In the genomic region with DNA sequence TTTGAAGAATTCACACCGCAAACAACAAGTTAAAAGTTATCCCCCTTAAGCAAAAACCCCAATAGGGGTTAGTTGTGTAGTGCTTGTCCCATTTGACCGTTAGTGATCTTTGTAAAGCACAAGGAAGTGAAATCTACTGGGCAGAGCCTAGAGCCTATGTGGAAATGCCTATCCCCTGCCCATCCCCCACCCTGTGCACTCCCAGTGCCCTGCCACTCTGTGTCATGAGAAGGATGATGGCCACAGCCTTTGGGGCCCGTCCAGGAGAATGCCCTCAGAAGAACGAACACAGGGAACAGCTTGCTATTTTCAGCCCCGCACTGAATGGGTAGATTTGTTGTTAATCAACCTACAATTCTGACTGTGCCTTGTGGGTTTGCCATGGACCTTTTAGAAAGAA, we compare ENCODE assay signal across 11 mouse cellular contexts. TPM values are rescaled to one million over a fixed set of nuclear protein-coding genes. Genes with fewer than 3 reads are reported as not detected.
DNase-seq lines count a peak whose midpoint lies in the region; ATAC-seq lines count a peak whose summit lies in the region.
"Had no signal": no experiment of that assay in that cellular context is flagged by ENCODE, and none has a peak within 500 bp of the region (broad histone marks: within the 10 kb centered on the region; RNA-seq: fewer than 3 reads in every experiment).

No protein-coding gene starts in this region.

- H3K36me3 ChIP-seq in liver, embryonic 11.5 days (ENCODE audit: control insufficient read depth, insufficient read depth, low read length), result 0 out of 2 replicates have a peak, but pooled peaks cover 3% of the 10 kb centered on the region
- H3K36me3 ChIP-seq in forebrain, embryonic 11.5 days (ENCODE audit: control insufficient read depth, insufficient read depth, low read length), result no peaks in the 10 kb centered on the region; the same call in 1 of the 2 replicates

- peak; percentile 54 for DNase-seq in liver
- DNase-seq in liver, embryonic 11.5 days (ENCODE audit: low spot score), result no peak
- peak; percentile 54 to 73 for DNase-seq in gastrocnemius, adult 8-10 months (ENCODE audit: low spot score in 2 of 2)
- DNase-seq in heart, postnatal 10 days, result peak; percentile 60 to 64
- no peak for DNase-seq in left cerebral cortex, postnatal 4 days
- DNase-seq in embryo, embryonic 9.5 days (ENCODE audit: extremely low spot score), result no peak
- no peak for DNase-seq in forebrain, embryonic 11.5 days (ENCODE audit: low spot score)
- DNase-seq: cerebellum, postnatal 36 days had no signal

- no peak for ATAC-seq in liver, embryonic 11.5 days (replicated peaks; ENCODE audit: low FRiP score)
- ATAC-seq in megakaryocyte progenitor cell, adult 5-6 weeks (replicated peaks; ENCODE audit: poor library complexity), result peak; percentile 97
- no peak for ATAC-seq in forebrain, embryonic 11.5 days (replicated peaks; ENCODE audit: low FRiP score)
- ATAC-seq: forebrain, embryonic 13.5 days had no signal

- no peak overlapping the region for H3K27ac ChIP-seq in liver, embryonic 11.5 days (ENCODE audit: low read depth, low read length)
- no peak overlapping the region for H3K27ac ChIP-seq in forebrain, embryonic 11.5 days (ENCODE audit: low read depth, low read length)
- H3K27ac ChIP-seq: forebrain, embryonic 13.5 days; limb, embryonic 12.5 days had no signal

- intact Hi-C loops in heart, postnatal 10 days (cut with DNase I), result no loop called here
- intact Hi-C loops in left cerebral cortex, postnatal 4 days (cut with DNase I), result no loop called here

- H3K4me3 ChIP-seq in liver, embryonic 11.5 days (ENCODE audit: low read depth, low read length), result no peak overlapping the region
- H3K4me3 ChIP-seq in forebrain, embryonic 11.5 days (ENCODE audit: low read depth, low read length), result no peak overlapping the region
- H3K4me3 ChIP-seq: forebrain, embryonic 13.5 days; limb, embryonic 12.5 days had no signal

- no peaks in the 10 kb centered on the region for H3K27me3 ChIP-seq in liver, embryonic 11.5 days (replicated peaks; ENCODE audit: control insufficient read depth, insufficient read depth, low read length)
- no peaks in the 10 kb centered on the region for H3K27me3 ChIP-seq in forebrain, embryonic 11.5 days (ENCODE audit: control insufficient read depth, insufficient read depth, low read length)
- H3K27me3 ChIP-seq: forebrain, embryonic 13.5 days; limb, embryonic 12.5 days had no signal

- H3K4me2 ChIP-seq in liver, embryonic 11.5 days, result no peak overlapping the region
- H3K4me2 ChIP-seq in forebrain, embryonic 11.5 days (ENCODE audit: low read depth, low read length, severe bottlenecking), result no peak overlapping the region
- H3K4me2 ChIP-seq: forebrain, embryonic 13.5 days; limb, embryonic 12.5 days had no signal

- H3K9me3 ChIP-seq in liver, embryonic 11.5 days (ENCODE audit: control insufficient read depth, low read length), result no peaks in the 10 kb centered on the region
- no peaks in the 10 kb centered on the region for H3K9me3 ChIP-seq in forebrain, embryonic 11.5 days (ENCODE audit: control insufficient read depth, low read length)
- H3K9me3 ChIP-seq: forebrain, embryonic 13.5 days; limb, embryonic 12.5 days had no signal

- WGBS in liver, embryonic 11.5 days, result 54% methylated on average over 5 of the region's 5 CpGs
- WGBS in forebrain, embryonic 11.5 days, result 76% methylated on average over 5 of the region's 5 CpGs

- H3K9ac ChIP-seq in liver, embryonic 11.5 days (ENCODE audit: low read depth, low read length), result no peak overlapping the region
- H3K9ac ChIP-seq in forebrain, embryonic 11.5 days (ENCODE audit: low read length), result no peak overlapping the region
- H3K9ac ChIP-seq: forebrain, embryonic 13.5 days; limb, embryonic 12.5 days had no signal

- H3K4me1 ChIP-seq in liver, embryonic 11.5 days (replicated peaks; ENCODE audit: control insufficient read depth, insufficient read depth, low read length), result peaks cover 22% of the 10 kb centered on the region
- H3K4me1 ChIP-seq in forebrain, embryonic 11.5 days (replicated peaks; ENCODE audit: control insufficient read depth, insufficient read depth, low read length), result no peaks in the 10 kb centered on the region
- H3K4me1 ChIP-seq: forebrain, embryonic 13.5 days; limb, embryonic 12.5 days had no signal

RNA-seq across cellular contexts. Expression of a gene that starts 6.5 kb away (rescaled TPM):
- 72.5 and 82.5 TPM in 2 replicates for polyA plus RNA-seq in liver, embryonic 11.5 days (2014; fragmentation: Nextera tagmentation; extraction: Ambion mirVana)
- 10 to 100 TPM in 3 of 4 experiments, 1 to 10 TPM in 1; 9.5 to 13.5 (median 10.8) TPM for total RNA-seq in gastrocnemius, adult 8-10 months (2022)
- total RNA-seq in heart, postnatal 10 days (2021), result 10 to 100 TPM; 20.7 to 27.0 TPM
- 78.1 and 96.0 TPM in 2 replicates for total RNA-seq in megakaryocyte progenitor cell, adult 5-6 weeks (2015)
- total RNA-seq in megakaryocyte progenitor cell, adult 5-6 weeks (2017), result 75.8 and 82.2 TPM in 2 replicates
- 10 to 100 TPM; 50.7 to 60.8 TPM for total RNA-seq in left cerebral cortex, postnatal 4 days (2021)
- polyA plus RNA-seq in forebrain, embryonic 11.5 days (2014; fragmentation: Nextera tagmentation; extraction: Ambion mirVana), result 65.9 and 70.5 TPM in 2 replicates

Comparison
In these comparisons a context has a peak if more than half of its experiments do, and no peak if none do; other contexts are left out.
1. DNase-seq: peak in liver (single experiment), gastrocnemius, adult 8-10 months (2 of 2) and heart, postnatal 10 days (2 of 2); none in liver, embryonic 11.5 days (single experiment), left cerebral cortex, postnatal 4 days (single experiment), embryo, embryonic 9.5 days (single experiment) and forebrain, embryonic 11.5 days (single experiment).